Mouse (Mus musculus) lung, embryonic 15.5 days (tissue): ENCODE measurements at regions not wholly inside any gene's neighbourhood (a gene's known extent, or its start where the extent isn't known, plus 50 kb on each side); places are given as distances from the start of the nearest gene placed in this dataset.
A peak's percentile ranks its signal among the peaks of the same experiment; 100 is the strongest.

ENCODE experiments used
- ATAC-seq: fragments of 200-750 bp; cut with Nextera tagmentation; 2 replicates; pipeline ENCODE4 v1.8.0; 2017; ENCODE audit warnings: moderate number of reproducible peaks, borderline replicate concordance; ENCODE audit not compliant: low FRiP score, low TSS enrichment; ENCODE audit errors: extremely low read depth
- H3K27ac ChIP-seq: fragments of 300-500 bp; sonication (generic); 2 replicates; pipeline ENCODE4 v1.5.1; 2015; ENCODE audit warnings: moderate library complexity, mild to moderate bottlenecking, inconsistent platforms
- H3K27me3 ChIP-seq: fragments of 300-500 bp; sonication (generic); 2 replicates; pipeline ENCODE4 v1.6.1; 2015; ENCODE audit warnings: inconsistent platforms
- H3K36me3 ChIP-seq: fragments of 300-500 bp; sonication (generic); 2 replicates; pipeline ENCODE4 v1.6.1; 2015; ENCODE audit warnings: inconsistent platforms
- H3K4me1 ChIP-seq: fragments of 300-500 bp; sonication (generic); 2 replicates; pipeline ENCODE4 v1.6.1; 2015; ENCODE audit warnings: inconsistent platforms
- H3K4me2 ChIP-seq: fragments of 300-500 bp; sonication (generic); 2 replicates; pipeline ENCODE4 v1.6.1; 2015; ENCODE audit warnings: inconsistent platforms, mild to moderate bottlenecking, moderate library complexity
- H3K4me3 ChIP-seq: fragments of 300-500 bp; sonication (generic); 2 replicates; pipeline ENCODE4 v1.5.1; 2015; ENCODE audit warnings: mild to moderate bottlenecking, inconsistent platforms
- H3K9ac ChIP-seq: fragments of 300-500 bp; sonication (generic); 2 replicates; pipeline ENCODE4 v1.6.1; 2015; ENCODE audit warnings: inconsistent platforms
- H3K9me3 ChIP-seq: fragments of 300-500 bp; sonication (generic); 2 replicates; pipeline ENCODE4 v1.6.1; 2016; ENCODE audit warnings: inconsistent platforms
- WGBS: fragments of 180-500 bp; shearing (Covaris S2); methylation state at CpG from one replicate; pipeline ENCODE4 v1.1.7; 2015; 5-methylcytosine and 5-hydroxymethylcytosine counted together

DNA sequence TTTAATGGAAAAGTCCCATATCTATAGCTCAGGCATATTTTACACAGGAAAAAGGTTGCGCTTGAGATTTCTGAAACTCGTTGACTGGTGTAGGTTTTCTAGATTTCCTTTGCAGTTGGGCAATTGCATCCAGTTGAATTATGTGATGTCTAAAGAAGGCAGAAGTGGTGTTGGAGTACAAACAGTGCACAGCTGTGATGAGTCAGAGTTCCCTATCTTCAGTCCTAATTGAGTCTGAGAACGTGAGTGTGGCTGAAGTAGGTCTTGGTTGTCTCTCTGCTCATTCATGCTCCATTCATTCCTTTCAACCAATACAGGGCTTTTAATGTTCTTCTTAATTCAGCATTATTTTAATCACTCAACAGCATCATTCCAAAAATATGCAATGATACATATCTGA is 142.9 kb upstream of the Dpyd start:
- H3K4me1 ChIP-seq = no peaks in the 10 kb centered on the region
- no peak overlapping the region for H3K4me2 ChIP-seq
- H3K27me3 ChIP-seq = no peaks in the 10 kb centered on the region
- H3K9ac ChIP-seq = no peak overlapping the region
- H3K9me3 ChIP-seq = no peaks in the 10 kb centered on the region
- no peaks in the 10 kb centered on the region for H3K36me3 ChIP-seq
- no peak overlapping the region for H3K4me3 ChIP-seq
- ATAC-seq = no peak
- H3K27ac ChIP-seq = no peak overlapping the region
- 56% methylated on average over 3 of the region's 3 CpGs for WGBS

GRCm38 (mm10) chr3:118421701-118422100 is 140.2 kb upstream of the Dpyd start:
- no peaks in the 10 kb centered on the region; the same call in 1 of the 2 replicates for H3K27me3 ChIP-seq
- H3K4me1 ChIP-seq = 0 out of 2 replicates have a peak, but pooled peaks cover 4% of the 10 kb centered on the region
- 34% methylated on average over 3 of the region's 3 CpGs for WGBS
- H3K36me3 ChIP-seq = no peaks in the 10 kb centered on the region
- no peak overlapping the region for H3K9ac ChIP-seq
- H3K9me3 ChIP-seq = no peaks in the 10 kb centered on the region
- ATAC-seq = no peak
- H3K27ac ChIP-seq = no peak overlapping the region
- H3K4me2 ChIP-seq = no peak overlapping the region
- H3K4me3 ChIP-seq = no peak overlapping the region

GRCm38 (mm10) chr3:118425748-118426147 is 136.2 kb upstream of the Dpyd start:
- WGBS = 4% methylated on average over 19 of the region's 19 CpGs
- H3K36me3 ChIP-seq = no peaks in the 10 kb centered on the region
- H3K4me3 ChIP-seq = peak overlapping the region; percentile 24
- ATAC-seq = peak; percentile 46; the same call in 1 of the 2 replicates
- no peaks in the 10 kb centered on the region for H3K9me3 ChIP-seq
- peak overlapping the region; percentile 55 for H3K4me2 ChIP-seq
- peaks cover 12% of the 10 kb centered on the region for H3K27me3 ChIP-seq
- peaks cover 10% of the 10 kb centered on the region; the same call in 1 of the 2 replicates for H3K4me1 ChIP-seq
- H3K9ac ChIP-seq = no peak overlapping the region
- H3K27ac ChIP-seq = no peak overlapping the region

DNA sequence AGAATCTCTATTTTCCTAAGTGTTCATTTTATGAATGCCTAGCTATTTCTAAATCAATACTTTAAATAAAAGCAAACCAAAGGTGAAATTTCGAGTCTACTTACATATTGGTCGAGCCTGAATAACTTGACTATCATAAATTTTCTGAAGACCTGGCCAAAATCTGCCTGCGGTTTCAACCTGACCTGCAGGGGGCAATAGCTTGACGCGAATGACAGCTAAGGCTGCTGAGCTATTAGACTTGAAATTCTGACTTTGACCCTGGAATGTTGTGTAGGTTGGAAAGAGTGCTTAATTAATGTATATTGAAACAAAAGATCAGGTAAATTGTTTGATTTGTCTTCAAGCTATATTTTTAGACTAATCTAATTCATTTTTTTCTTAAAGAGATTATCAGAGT is 133.4 kb upstream of the Dpyd start:
- no peak overlapping the region for H3K27ac ChIP-seq
- H3K4me2 ChIP-seq = no peak overlapping the region
- no peak overlapping the region for H3K9ac ChIP-seq
- H3K4me1 ChIP-seq = peaks cover 14% of the 10 kb centered on the region
- H3K9me3 ChIP-seq = no peaks in the 10 kb centered on the region
- H3K27me3 ChIP-seq = peaks cover 38% of the 10 kb centered on the region
- H3K4me3 ChIP-seq = no peak overlapping the region
- ATAC-seq = no peak
- WGBS = under 1% methylated on average over 5 of the region's 5 CpGs
- H3K36me3 ChIP-seq = no peaks in the 10 kb centered on the region

GRCm38 (mm10) chr3:118429825-118430630 is 131.9 kb upstream of the Dpyd start:
- Histone ChIP-seq H3K27ac (no peak overlapping the region), H3K9me3 (no peaks in the 10 kb centered on the region), H3K4me1 (peaks cover 19% of the 10 kb centered on the region), H3K4me3 (peak overlapping the region; percentile 17; the same call in 1 of the 2 replicates), H3K36me3 (no peaks in the 10 kb centered on the region), H3K4me2 (peak overlapping the region; percentile 51), H3K27me3 (peaks cover 50% of the 10 kb centered on the region), H3K9ac (no peak overlapping the region)
- ATAC-seq = no peak
- 7% methylated on average over 29 of the region's 29 CpGs for WGBS

- H3K4me2 ChIP-seq = peak overlapping the region; percentile 51
- ATAC-seq = no peak
- H3K9me3 ChIP-seq = no peaks in the 10 kb centered on the region
- H3K27ac ChIP-seq = no peak overlapping the region
- H3K36me3 ChIP-seq = no peaks in the 10 kb centered on the region
- peak overlapping the region; percentile 17; the same call in 1 of the 2 replicates for H3K4me3 ChIP-seq
- no peak overlapping the region for H3K9ac ChIP-seq
- 2% methylated on average over 7 of the region's 7 CpGs for WGBS
- H3K4me1 ChIP-seq = peaks cover 19% of the 10 kb centered on the region
- H3K27me3 ChIP-seq = peaks cover 55% of the 10 kb centered on the region
Observed at GRCm38 (mm10) chr3:118430631-118430906, 131.4 kb upstream of the Dpyd start.

GRCm38 (mm10) chr3:118431031-118431723 is 130.8 kb upstream of the Dpyd start:
- Histone ChIP-seq H3K4me1 (peaks cover 15% of the 10 kb centered on the region), H3K27ac (no peak overlapping the region), H3K36me3 (no peaks in the 10 kb centered on the region), H3K4me3 (no peak overlapping the region), H3K4me2 (peak overlapping the region; percentile 51), H3K9me3 (no peaks in the 10 kb centered on the region), H3K27me3 (peaks cover 61% of the 10 kb centered on the region), H3K9ac (no peak overlapping the region)
- peak; percentile 78; the same call in 1 of the 2 replicates for ATAC-seq
- 2% methylated on average over 22 of the region's 22 CpGs for WGBS

DNA sequence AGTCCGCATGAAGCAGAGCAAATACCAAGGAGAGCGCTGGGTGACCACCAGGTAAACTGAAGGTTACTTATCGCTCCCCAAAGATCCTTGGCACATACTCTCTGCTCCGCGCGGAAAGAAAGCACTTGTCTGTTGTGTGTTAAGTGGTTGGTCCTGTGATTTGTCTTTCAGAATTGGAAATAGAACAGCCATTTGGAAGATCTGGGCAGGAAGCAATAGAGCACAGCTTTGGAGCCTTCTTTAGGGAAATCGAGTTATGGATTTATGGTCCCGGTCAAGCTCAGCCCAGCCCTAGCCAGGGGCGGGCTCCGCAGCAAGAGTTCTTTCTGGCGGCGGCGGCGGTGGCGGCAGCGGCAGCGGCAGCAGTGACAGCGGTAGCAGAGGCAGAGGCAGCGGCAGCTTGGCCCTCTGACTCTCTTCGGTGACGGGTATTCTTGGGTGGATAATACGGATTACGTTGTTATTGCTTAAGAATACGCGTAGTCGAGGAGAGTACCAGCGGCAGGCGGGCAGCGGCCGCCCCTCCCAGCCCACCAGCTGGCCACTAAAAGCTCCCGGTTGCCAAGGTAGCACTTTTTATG is 128.4 kb upstream of the Dpyd start:
- WGBS = under 1% methylated on average over 31 of the region's 31 CpGs
- H3K9ac ChIP-seq = no peak overlapping the region
- peak overlapping the region; percentile 43 for H3K4me3 ChIP-seq
- H3K4me1 ChIP-seq = peaks cover 15% of the 10 kb centered on the region
- H3K9me3 ChIP-seq = no peaks in the 10 kb centered on the region
- H3K27me3 ChIP-seq = peaks cover 62% of the 10 kb centered on the region
- H3K27ac ChIP-seq = no peak overlapping the region
- H3K4me2 ChIP-seq = peak overlapping the region; percentile 78
- H3K36me3 ChIP-seq = no peaks in the 10 kb centered on the region
- ATAC-seq = no peak

GRCm38 (mm10) chr3:118434311-118434710 is 127.6 kb upstream of the Dpyd start:
- 0 out of 2 replicates have a peak, but pooled peaks have one; percentile 24 for ATAC-seq
- Histone ChIP-seq H3K9me3 (no peaks in the 10 kb centered on the region), H3K36me3 (no peaks in the 10 kb centered on the region), H3K4me2 (peak overlapping the region; percentile 78), H3K27ac (no peak overlapping the region), H3K9ac (no peak overlapping the region), H3K4me1 (peaks cover 15% of the 10 kb centered on the region), H3K27me3 (peaks cover 62% of the 10 kb centered on the region), H3K4me3 (peak overlapping the region; percentile 43)
- under 1% methylated on average over 17 of the region's 17 CpGs for WGBS

DNA sequence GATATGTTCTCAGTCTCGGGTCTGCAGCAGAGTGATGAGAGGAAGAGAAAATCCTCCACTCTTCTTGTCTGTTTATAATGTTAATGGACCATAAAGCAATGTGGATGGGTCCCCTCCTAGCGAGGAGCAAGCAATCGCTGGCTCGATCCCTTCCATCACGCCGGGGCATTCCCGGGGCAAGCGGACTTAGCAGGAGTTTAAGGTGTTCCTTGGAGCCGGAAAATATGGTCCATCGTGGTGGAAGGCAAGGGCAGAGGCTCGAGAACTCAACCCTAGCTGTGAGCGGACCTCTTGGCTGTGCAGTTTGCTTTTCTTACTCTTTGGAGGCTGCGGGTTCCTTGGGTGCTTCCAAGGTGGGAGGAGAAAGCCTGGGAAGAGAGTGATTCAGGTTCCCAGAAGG is 127.1 kb upstream of the Dpyd start:
- H3K4me2 ChIP-seq = peak overlapping the region; percentile 78
- ATAC-seq = no peak
- peak overlapping the region; percentile 43; the same call in 1 of the 2 replicates for H3K4me3 ChIP-seq
- peaks cover 60% of the 10 kb centered on the region for H3K27me3 ChIP-seq
- 4% methylated on average over 13 of the region's 13 CpGs for WGBS
- no peaks in the 10 kb centered on the region for H3K36me3 ChIP-seq
- no peak overlapping the region for H3K9ac ChIP-seq
- no peaks in the 10 kb centered on the region for H3K9me3 ChIP-seq
- peaks cover 15% of the 10 kb centered on the region for H3K4me1 ChIP-seq
- no peak overlapping the region for H3K27ac ChIP-seq

GRCm38 (mm10) chr3:118435248-118435647 is 126.7 kb upstream of the Dpyd start:
- ATAC-seq = no peak
- H3K27me3 ChIP-seq = peaks cover 56% of the 10 kb centered on the region
- no peaks in the 10 kb centered on the region for H3K9me3 ChIP-seq
- peaks cover 11% of the 10 kb centered on the region for H3K4me1 ChIP-seq
- H3K4me3 ChIP-seq = no peak overlapping the region
- H3K9ac ChIP-seq = no peak overlapping the region
- 15% methylated on average over 9 of the region's 9 CpGs for WGBS
- H3K4me2 ChIP-seq = peak overlapping the region; percentile 78
- no peak overlapping the region for H3K27ac ChIP-seq
- H3K36me3 ChIP-seq = no peaks in the 10 kb centered on the region
